Mouse (Mus musculus) lung, postnatal 0 days (tissue): ENCODE data around the gene Casc4.

Experiments used
- CTCF ChIP-seq: IDR thresholded peaks from 2 replicates; pipeline ENCODE4 v1.5.1; 2016; ENCODE audit warnings: antibody characterized with exemption, mild to moderate bottlenecking
- EP300 ChIP-seq: IDR thresholded peaks from 2 replicates; pipeline ENCODE4 v1.6.1; 2016; ENCODE audit warnings: antibody characterized with exemption, mild to moderate bottlenecking, control low read depth

- TF ChIP-seq CTCF (no peak), EP300 (no peak)
These were observed 30.1 kb downstream of the Casc4 start for GRCm38 (mm10) chr2:121896825-121897224.
